Mouse (Mus musculus) right cerebral cortex, postnatal 14 days (tissue): ENCODE measurements around the gene Cabcoco1.

Experiments
- DNase-seq: peaks from one replicate; pipeline ENCODE4 v3.0.0; 2022

Cabcoco1 gene

DNA sequence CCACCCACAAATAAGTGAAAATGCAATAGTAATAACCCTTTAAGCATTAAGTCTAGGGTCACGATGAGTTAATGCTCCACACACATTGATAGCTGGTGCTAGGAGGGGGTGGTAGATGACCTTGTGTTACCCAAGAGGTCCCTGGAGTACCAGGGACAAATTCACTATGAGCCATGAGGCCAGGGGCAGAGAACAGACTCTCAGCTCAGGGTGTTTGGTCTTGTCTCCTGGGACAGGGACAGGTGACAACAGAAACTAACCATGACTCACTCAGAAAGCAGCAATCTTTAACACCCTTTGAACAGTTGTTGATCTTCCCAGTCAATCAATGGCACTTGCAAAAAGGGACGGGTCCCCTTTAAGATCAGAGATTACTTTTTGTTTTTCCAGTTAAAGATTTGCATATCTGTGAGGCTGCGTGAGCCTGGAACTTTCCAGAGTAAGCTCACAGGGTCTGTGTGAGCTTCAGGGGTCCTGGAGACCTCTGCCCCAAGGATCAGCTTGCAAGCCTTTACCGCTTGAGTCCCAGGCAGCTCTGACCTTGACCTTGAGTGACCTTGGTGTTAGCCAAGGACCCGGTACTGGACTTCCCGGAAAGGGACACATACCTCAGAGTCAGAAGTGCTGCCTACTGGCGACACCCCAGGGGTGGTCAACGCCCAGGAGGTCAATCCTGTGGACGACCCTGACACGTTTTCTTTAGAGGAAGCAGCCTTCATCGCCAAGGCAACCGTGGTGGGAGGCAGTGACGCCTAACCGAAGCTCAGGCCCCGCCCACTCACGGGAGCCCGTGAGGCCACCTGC lies at the start of gene Cabcoco1:
Gene Cabcoco1 (minus strand): TSS at position 758 of the 804 bp plus-strand sequence.
- peak; percentile 78 for DNase-seq

DNA sequence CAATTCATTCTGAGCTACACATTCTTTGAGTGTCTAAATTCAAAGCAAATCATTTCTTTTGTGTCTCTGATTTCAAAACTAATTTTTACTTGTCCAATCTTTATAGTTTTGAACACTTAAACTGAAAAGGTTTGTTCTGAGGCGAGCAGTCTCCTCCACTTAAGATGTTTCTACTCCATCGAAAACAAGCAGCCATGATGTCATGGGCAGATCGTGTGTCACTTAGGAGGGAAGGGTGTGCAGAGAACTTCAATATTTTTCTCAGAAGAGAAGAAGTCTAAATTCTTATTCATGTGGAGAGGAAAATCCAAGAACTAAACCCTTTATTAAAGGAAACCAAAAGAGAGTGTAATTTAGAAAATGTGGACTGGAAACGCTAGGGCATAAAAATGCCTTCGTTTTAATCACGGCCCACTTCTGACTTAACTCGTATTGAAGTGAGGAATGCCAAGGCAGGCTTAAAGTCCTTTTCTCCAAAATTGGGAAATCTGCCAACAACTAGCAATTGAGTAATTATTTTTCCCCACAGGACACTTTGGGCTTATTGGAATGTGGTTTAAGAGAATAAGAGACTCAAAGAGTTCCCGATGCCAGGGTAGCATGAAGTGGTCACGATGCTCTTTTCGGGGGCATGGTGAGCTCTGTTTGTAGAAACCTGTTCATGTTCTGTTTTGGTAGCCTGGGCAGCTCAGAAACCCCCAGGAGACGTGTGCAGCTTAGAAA lies 48.0 kb upstream of the Cabcoco1 start:
- DNase-seq, result no peak

DNA sequence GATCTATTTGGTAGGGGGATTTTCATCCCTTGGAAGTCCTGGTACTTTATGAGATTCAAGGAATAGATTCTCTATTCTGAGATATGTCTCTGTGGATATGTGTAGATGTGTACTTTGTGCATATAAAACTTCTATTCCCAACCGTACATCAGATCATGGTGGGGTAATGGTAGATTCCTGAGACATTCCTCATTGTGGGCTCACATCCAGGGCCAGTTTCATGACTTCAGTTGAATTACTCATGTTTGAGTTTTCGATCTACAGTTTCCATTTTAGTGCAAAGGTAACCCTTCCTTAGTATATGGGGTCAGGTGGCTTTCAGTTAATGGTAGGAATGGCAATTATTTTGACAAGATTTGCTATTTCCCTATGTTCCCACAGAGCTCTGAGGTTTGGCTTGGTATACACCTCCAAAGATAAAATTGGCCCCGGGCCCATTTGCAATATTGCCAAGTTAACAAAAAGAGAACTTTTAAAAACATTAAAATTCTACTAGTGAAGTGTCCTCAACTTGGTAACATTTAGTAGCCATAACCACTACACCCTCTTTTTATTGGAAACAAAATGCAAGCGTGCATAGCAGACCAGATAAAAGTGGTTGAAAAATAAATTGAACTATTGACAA lies 45.8 kb upstream of the Cabcoco1 start:
- DNase-seq, result no peak

DNA sequence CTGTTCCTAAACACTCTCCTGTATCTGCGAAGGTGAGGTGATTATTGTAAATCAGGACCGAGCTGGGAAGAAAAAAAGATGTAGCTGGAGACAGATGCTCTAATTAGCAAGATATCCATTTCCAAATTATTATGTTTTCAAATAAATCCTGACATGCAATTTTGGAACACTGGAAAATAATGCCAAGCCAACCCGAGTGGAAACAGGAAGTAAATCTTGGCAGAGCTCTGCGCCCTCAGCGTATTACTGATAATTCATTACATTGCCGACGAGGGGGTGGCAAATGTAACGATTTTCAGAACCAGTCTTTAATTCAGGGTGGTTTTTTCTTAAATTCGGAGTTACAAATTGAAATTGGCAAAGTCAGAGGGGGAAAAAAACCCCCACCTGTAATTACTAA lies 35.6 kb upstream of the Cabcoco1 start:
- DNase-seq, result no peak

GRCm38 (mm10) chr10:68568172-68568571 lies 26.5 kb upstream of the Cabcoco1 start:
- DNase-seq, result no peak

- no peak for DNase-seq
Measured at GRCm38 (mm10) chr10:68562344-68562743, 20.6 kb upstream of the Cabcoco1 start.

DNA sequence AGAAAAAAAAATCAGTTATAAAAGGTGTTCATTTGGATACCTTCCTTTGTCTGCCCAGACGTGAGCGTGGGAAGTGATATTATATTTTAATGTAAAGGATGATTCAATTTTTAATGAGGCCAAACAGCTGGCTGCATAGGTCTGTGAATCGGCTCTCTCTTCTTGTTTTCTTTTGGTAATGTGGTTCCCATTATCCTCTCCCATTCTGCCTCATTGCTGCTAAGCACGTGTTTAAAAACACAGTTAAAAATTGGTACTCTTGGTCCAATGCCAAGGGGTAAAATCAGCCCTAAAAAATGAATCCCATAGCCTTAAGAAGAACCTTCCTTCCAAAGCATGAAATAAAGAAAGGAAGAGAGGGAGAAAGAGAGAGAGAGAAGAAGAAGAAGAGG lies 17.1 kb upstream of the Cabcoco1 start:
- no peak for DNase-seq

DNA sequence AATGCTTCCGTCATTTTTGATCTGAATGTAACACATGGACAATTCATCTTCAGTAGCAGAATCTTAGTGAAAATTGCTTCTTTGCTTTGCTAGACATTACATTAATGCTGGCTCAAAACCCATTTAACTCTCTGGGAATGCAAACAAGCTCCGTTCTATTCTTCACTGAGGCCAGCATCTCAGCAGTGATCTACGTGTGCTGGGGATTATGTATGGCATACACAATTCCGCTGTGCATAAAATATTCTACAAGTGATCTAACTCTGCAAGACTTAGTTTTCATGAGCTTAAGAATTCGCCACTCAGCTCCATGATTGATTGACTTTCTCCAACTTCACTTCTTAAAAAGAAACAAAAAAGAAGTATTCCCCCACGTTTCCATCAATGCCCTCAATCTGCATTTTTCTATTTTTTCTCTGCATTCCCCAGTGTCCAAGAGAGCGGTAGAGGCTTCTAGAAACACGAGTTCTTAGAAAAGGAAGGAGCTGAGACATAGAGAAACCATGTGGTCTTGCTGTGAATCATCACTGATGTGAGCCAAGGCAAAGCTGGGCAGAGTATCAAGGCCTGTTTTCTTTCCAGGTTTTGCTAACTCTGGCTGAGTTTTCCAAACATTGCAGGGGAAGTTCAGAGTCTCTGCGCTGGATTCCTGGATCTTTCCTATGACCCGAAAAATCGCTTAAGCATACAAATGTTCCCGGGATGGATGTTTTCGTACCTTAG lies 16.6 kb upstream of the Cabcoco1 start:
- DNase-seq, result peak; percentile 48

GRCm38 (mm10) chr10:68553677-68554076 lies 12.0 kb upstream of the Cabcoco1 start:
- no peak for DNase-seq

- DNase-seq, result no peak
Measured at GRCm38 (mm10) chr10:68552556-68552955, 10.9 kb upstream of the Cabcoco1 start.

GRCm38 (mm10) chr10:68551316-68551715 lies 9.6 kb upstream of the Cabcoco1 start:
- no peak for DNase-seq

DNA sequence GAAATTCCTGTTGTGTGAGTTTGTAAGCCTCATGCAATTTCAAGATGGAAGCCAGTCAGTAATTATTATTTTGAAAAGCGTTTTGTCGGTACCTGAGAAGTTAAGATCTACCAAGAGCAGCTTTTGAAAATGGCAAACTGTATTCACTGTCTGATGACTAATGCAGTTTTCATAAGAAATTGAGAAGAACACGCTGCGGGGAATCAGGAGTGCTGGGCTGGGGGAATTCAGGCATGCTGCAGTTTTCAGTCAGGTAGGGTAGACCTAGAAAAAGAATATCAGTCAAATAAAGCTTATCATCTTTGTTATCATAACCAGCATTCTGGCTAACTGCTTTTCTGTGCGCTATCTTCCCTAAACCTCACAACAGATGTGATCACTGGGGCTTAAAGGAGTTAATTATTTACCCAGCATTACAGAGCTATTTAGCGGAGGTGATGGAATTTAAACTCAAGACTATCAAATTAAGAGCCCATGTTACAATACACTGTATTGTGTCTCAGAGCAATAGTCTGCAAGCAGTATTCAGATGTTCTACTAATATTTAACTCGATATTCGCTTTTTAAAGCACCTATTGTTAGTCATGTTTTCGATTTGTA lies 9.1 kb upstream of the Cabcoco1 start:
- DNase-seq, result no peak

- no peak for DNase-seq
Measured at GRCm38 (mm10) chr10:68543107-68543506, 1.4 kb upstream of the Cabcoco1 start.

DNA sequence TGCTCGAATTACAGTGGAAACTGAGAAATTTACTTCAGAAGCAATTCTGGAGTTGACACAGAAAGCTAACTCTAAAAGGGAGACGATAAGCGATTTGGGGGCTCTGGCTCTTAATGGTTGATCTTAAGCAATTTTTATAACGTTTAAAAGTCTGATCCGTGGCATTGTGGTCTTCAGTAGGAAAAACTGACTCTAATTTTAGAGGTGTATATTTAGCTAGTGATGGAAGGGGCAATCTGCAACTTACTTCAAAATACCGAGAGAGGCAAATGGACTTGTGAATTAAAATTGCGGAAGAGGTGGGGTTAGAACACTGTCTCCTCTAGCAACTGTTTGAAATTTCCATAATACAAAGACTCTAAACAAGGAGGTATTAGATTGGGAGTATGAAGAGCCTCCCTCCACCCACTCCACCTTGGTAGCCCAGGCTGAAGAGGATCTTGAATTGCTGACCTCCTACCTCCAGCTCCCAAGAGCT lies 286 bp upstream of the Cabcoco1 start:
- no peak for DNase-seq

DNA sequence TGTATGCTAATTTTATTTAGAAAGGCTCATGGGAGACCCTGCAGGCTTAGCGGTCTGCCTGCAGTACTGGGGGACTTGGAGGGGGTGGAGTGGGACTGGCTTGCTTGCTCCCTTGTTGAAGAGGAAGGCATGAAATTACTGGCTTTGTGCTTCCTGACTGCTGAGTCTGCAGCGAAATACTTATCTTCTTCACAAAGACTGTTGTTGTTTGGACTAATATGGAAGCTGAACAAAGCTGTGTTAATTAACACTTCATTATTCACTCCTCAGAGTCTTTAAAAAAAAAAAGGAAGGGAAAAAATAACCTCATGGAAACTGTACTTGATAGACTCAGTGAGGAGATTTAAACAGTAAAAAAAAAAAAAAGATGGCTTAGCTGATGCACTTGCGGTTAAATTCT lies 1.1 kb downstream of the Cabcoco1 start:
- DNase-seq, result no peak

DNA sequence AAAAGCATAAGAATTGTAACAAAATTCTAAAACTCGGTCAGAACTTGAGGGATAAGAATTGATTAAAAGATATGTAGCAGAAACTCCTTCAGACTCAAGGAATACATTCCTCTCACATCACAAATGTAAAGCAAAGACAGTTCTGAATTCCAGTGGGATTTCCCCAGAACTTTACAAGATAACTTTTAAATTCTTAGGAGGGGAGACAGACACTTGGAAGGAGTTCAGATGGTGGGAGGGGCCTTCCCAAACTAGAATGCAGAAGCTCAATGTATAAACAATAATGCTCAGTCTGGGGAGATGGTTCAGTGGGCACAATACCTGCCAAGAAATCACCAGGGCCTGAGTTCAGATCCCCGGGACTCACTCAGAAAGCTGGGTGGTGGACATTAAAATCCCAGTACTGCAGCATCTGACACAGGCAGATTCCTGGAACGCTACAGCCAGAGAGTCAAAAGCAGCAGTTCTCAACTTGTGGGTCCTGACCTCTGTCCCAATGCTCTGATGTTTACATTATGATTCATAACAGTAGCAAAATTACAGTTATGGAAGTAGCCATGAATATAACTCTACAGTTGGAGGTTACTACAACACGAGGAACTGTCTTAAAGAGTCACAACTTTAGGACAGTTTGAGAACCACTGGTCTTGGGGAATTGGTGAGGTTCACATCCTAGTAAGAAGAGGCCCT lies 4.3 kb downstream of the Cabcoco1 start:
- DNase-seq, result no peak

GRCm38 (mm10) chr10:68529364-68530049 lies 12.2 kb downstream of the Cabcoco1 start:
- DNase-seq, result no peak

DNA sequence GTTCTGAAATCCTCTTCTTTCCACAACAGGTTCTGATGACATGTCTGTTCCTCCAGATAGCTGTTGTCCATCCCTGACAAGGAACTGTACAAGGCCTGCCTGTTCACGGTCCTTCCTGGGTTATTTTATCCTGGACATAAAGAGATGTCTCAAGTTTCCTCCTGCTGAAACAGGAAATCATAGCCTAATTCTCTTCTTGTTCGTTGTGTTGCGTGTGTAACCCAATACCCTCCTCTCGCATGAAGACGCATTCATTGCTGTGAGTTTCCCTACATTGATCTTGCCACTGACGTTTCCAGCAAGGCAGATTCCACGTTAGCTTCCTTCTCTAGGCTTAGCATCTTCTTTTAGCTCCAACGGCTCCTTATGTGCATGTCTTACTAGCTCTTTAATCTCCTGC lies 12.7 kb downstream of the Cabcoco1 start:
- DNase-seq, result no peak

DNA sequence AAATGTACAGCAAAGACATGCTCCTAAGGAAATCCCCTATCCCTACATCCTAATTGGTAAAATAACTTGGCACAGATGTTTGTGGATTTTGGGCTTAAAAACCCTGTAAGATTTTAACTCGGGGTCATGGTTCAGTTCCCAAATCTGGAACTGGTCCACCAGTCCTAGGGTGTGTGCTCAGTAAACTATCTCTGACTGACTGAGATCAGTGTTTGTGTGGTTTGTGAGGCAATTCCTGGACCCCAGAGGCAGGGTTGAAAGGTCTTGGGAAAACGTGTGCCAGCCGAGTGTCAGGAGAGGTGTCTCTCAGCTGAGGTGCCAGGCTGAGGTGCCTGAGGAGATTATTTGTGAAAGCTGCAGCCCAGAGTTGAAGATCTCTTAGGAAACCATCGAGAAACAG lies 19.6 kb downstream of the Cabcoco1 start:
- no peak for DNase-seq

- DNase-seq, result no peak
Measured at GRCm38 (mm10) chr10:68512433-68513019, 29.2 kb downstream of the Cabcoco1 start.

- DNase-seq, result no peak
Measured at GRCm38 (mm10) chr10:68507741-68508140, 34.0 kb downstream of the Cabcoco1 start.
